Mouse (Mus musculus): Measurements from ENCODE around the gene Car7.

Car7 gene

DNA sequence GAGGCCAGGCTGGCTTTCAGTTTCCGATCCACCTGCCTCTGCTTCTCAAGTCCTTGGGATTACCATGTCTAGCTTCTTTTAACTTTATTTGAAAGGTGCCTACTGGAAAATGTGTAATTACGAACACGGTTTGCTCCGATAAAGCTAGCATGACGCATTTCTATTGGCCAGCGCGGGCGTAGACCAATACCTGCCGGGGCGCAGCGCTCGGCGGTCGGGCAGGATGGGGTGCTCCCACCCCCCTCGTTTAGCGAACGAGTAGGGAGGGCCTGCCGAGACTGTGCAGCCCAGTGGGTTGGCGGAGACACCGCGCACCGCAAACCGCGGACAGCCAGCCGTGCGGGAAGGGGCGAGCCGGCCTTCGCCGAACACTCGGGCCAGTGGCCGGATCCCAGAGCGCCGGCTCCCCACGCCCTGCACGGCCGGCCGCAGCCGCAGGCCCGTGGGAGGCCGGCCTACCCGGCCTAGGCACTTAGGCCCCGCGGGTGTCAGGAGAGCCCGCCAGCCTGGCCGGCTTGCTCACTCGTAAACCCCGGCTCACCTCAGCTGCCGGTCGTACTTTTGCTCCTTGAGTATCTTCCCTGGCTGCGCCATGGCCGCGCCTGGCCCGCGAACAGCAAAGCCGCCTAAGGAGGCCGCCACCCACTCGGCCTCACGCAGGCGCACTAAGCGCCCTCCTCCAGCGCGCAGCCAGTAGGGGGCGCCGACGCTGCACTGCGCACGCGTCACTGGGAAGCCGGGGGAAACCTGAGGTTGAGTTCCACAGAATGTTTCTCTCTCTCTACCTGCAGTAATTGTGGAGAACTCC, at the start of gene Car7, which contains the start of gene Nae1:
Gene Car7 (plus strand): TSS at position 719 of the 808 bp plus-strand sequence.
Gene Nae1 (minus strand): TSS at position 667 of the 808 bp plus-strand sequence.
- peak; percentile 97 for DNase-seq (ENCODE audit: low read depth, low spot score)

DNA sequence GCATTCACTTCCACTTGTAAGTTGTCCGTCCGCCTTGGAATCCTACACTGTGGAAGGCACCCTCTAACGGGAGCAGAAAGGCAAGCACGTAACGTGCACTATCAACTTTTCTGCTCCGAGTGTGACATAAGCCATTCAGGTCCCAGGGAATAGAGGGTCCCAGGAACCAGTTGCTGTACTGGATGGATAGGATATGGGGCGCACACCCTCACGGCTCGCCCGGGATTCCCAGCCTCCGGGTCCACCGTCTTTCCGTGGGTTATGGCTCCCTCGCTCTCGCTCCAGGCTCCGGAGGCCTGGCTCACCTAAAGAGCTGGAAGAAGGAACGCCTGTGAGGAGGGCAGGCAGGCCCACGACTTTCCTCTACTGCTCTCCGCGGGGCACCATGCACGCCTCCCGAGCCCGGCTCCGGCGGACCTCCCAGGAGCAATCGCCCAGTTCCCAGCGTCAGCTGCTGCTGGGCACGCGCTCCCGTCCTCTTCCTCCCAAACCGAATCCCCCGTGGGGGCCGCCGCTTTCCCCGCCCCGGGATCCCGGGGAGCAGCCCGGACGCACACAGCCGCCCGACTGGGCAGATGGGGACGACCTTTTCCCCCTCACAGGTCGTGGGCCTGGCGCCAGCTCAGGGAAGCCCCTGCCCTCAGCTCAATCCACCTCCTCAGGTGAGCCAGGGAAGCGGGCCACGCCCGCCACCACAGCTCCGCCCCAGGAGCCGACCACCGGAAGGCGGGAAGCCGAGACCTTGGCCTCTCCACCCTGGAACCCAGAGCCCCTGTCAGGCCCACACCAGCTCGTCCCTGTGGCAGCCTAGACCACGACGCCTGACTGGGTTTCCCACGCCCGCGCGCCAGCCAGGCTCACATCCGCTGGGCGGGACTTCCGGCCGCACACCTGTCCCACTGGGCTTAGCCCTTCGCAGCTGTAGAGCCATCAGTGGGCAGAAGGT, 25.2 kb upstream of the Car7 start, which contains the start of gene Terb1:
Gene Terb1 (minus strand): TSS at position 850 of the 946 bp plus-strand sequence.
- DNase-seq (ENCODE audit: low read depth, low spot score), result peak; percentile 71

DNA sequence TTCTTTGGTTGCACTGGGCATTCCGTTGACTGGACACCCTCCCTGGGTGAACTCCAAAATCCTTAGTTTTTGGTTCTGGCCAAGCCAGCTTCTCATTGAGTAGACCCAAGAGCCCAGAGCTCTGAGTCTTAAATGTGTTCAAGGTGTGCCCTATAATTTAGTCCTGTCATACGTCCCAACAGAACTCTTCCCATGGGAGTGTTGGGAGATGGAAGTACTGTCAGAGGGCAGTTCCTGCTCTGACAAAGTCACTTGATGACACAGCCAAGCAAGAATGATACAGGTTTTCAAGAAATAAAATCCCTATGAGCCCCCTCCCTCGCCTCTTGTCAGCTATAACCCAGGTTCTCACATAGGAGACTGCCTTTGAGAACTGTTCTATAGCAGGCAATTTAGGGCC, 24.4 kb upstream of the Car7 start:
- DNase-seq (ENCODE audit: low read depth, low spot score), result no peak

DNA sequence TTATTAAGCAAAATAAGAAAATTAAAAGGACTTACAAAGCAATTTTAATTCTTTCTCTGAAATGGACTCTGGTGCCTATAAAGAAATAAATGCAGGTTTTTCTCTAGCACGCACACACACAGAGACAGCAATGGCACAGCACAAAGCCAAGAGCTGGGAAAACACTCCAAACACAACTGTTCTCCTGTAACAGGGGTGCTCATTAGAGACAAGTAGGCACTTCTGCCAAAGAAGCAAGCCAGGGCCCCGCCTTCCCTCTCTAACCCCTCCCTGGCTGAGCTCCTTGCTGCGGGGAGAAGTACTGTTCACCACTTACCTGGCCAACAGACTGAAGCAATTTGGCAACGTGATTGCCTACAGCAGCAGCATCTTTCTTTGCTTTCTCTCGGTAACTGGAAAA, 16.6 kb upstream of the Car7 start:
- DNase-seq (ENCODE audit: low read depth, low spot score), result peak; percentile 36

DNA sequence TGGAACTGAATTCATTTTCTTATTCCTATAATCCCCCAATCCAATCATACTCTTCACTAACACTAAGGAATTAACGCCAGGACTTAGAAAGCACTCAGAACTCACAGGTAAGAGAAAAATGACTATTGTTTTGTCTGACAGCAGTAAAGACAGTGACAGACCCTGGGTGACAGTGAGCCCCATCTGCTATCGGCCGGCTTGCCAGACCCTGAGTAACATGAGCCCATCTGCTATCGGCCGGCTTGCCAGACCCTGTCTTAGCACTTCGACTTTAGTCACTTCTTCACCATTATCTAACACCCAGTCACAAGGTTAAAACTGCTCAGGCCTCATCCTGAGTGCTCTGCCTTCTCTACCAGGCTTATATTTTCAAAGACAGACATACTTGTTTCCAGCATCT, 4.8 kb upstream of the Car7 start:
- peak; percentile 95 for DNase-seq (ENCODE audit: low read depth, low spot score)

DNA sequence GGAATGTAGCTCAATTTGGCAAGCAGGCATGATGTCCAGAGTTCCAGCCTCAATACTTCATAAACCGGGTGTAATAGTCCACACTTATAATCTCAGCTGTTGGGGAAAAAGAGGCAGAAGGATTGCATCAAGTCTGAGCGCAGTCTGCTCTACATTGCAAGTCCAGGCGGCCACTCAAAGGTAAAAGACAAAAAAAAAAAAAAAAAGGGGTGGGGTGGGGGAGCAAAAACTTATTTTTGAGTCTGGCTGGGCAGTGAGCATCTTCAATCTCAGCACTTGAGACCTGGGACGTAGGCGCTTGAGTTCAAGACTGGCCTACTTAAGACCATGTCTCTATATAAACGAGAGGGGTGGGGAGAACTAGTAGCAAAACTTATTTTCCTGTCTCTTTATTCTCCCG, 938 bp upstream of the Car7 start:
- no peak for DNase-seq (ENCODE audit: low read depth, low spot score)

DNA sequence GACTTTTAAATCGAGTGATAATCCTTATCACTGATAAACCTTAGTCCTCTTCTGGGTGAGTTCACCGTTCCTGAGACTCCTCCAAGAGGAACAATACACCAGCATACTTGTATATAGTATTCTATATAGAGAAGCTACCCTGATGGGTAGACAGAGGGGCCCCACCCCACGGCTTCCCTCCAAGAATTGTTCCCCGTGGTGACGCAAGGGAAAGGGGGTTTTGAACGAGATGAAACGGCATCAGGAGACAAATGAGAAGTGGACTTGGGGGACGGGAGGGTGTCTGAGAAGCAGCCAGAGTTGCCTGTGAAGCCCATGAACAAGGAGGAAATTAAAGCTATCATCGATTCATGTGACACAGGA, 271 bp downstream of the Car7 start:
- DNase-seq (ENCODE audit: low read depth, low spot score), result peak; percentile 42

DNA sequence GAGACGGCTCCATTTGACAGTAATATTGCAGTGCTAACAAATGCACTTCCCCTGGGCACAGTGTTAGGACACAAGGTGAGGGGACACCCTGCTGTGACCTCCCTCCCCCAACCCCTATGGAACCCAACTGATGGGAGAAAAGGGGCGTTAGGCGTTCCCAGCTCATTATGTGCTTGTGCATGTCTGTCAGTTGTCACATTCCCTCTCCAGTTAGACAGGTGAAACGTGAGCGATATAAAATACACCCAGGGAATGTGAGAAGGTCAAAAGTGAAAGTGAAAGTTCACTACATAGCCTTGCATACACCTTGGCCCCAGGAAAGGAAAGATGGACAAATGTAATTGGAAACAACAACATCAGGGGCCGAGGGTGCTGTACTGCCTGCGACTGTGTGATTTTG, 889 bp downstream of the Car7 start:
- no peak for DNase-seq (ENCODE audit: low read depth, low spot score)

DNA sequence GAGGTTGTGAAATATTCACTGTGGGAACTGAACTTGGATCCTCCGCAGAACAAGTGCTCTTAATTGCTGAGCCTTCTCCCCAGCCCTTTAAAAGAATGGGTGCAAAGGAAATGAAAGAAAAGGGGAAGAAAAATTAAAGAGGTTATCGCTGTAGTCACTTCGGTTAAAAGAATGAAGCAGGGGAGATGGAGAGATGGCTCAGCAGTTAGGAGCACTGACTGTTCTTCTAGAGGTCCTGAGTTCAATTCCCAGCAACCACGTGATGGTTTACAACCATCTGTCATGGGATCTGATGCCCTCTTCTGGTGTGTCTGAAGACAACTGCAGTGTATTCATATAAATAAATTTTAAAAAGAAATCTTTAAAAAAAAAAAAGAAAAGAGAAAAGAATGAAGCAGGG, 1.5 kb downstream of the Car7 start:
- DNase-seq (ENCODE audit: low read depth, low spot score), result no peak

DNA sequence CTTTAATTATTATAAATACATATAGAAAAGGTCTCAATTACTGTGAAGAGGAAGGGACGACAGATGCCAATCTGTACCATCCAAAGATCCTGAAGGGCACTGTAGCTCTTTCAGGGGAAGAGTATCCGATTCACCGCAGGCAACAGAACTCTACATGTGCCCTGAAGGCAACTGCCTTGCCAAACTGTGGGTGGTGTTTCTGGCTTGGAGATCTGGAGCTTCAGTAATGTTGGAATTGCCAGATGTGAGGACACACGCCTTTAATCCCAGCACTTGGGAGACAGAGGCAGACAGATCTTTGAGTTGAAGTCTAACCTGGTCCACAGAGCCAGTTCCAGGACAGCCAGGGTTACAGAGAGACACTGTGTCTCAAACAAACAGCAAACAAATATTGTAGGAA, 4.4 kb downstream of the Car7 start:
- DNase-seq (ENCODE audit: low read depth, low spot score), result peak; percentile 63

DNA sequence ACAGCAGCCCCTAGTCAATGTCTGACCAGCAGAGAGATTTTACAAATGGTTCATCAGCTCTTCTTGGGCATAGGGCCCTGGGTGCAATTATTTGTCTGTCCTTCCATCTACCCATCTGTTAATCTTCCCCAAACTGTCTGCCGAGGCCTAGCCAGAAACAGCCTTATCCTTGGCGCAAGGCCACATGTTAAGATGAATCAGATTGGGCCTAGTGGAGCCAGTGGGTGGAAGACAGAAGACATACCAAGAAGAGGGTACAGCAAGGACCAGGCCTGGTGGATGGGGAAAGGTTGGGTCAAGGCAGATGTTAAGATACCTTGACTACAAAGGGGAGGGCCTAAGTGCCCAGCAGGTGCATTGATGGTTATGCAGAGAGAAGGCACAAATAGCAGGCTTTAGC, 5.1 kb downstream of the Car7 start:
- peak; percentile 77 for DNase-seq (ENCODE audit: low read depth, low spot score)

DNA sequence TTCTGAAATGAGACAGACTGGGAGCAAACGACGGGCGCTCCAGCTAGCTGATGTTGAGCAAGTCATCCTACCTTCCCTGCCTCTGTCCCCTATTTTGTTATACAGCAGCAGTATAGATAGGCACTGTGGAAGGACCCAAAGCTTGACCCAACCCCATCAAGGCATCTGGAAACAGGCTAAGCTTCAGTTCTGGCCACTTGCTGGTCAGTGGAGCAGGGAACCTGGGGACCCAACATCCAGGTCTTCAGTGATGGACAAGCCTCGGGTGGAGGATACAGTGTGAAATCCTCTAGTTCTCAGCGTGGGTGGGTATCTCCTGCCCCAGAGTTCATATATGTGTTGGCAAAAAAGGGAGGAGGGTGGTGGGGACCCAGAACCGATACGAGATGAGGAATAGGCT, 5.7 kb downstream of the Car7 start:
- DNase-seq (ENCODE audit: low read depth, low spot score), result no peak

DNA sequence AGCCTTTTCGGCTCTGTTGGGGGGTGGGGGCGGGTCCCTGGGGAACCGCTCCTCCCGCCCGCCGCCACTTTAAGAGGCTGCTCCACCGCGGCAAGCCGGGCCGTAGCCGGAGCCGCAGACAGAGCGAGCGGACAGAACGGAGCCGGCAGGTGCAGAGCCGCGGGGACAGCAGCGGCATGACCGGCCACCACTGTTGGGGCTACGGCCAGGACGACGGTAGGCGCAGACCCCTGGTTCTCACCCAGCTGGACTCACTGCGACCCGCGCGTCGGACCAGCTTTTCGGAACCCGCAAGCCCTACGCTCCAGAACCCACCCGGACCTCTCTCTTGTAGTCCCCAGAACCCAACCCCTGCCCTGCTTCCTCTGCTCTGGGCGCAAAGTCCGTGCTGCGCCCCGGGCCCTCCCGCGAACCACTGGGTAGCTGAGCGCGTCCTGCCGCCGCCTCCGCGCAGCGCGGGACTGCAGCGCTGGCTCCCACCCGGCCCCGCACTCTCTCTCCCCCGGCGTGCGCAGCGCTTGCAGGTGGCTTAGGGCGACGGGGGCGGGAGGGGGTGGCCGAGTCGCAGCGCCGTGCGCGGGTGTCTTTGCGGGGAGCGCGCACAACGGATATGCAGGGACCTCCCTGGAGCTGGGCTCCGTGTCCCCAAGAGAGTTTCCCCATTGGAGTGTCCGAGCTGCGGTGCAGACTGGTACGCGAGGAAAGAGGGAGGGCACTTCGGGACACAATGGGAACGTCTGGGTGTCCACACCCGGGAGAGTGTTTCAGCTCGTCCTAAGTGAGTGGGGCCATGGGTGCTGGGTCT, 6.4 kb downstream of the Car7 start:
- peak; percentile 70 for DNase-seq (ENCODE audit: low read depth, low spot score)

DNA sequence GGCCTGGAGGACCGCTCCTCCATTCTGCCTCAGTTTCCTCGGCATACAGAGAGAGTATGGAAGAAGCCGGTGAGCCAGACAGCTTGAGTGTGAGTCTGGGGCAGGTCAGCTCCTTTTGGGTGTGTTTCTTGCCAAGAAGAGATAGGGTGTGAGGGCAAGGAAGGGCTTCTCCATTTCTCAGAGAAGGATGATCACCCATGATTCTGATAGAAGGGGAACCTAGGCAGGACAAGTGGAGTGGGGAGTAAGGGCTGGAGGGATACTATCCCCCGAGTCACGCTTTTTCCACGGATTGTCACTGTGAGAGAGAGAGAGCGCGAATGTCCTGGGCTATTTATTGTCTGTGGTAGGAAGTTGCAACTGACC, 7.0 kb downstream of the Car7 start:
- DNase-seq (ENCODE audit: low read depth, low spot score), result no peak

DNA sequence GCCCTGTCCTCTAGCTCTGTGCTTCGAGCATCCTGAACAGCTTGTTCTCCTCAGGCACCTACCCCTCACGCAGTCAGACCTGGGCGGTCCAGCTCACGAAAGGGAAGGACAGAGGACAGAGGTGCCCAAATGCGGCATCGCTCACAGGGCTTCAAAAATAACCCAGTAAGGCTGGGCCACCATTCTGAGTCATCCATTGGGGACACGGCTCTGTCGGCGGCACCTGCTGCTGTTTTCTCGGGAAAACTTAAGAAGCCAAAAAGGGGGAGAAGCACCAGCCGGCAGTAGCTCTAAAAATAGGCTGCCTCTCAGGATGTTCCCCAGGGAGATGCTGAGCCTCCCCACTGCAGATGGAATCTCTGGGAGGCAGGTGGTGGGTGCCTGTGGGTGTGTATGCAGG, 7.7 kb downstream of the Car7 start:
- DNase-seq (ENCODE audit: low read depth, low spot score), result peak; percentile 94

DNA sequence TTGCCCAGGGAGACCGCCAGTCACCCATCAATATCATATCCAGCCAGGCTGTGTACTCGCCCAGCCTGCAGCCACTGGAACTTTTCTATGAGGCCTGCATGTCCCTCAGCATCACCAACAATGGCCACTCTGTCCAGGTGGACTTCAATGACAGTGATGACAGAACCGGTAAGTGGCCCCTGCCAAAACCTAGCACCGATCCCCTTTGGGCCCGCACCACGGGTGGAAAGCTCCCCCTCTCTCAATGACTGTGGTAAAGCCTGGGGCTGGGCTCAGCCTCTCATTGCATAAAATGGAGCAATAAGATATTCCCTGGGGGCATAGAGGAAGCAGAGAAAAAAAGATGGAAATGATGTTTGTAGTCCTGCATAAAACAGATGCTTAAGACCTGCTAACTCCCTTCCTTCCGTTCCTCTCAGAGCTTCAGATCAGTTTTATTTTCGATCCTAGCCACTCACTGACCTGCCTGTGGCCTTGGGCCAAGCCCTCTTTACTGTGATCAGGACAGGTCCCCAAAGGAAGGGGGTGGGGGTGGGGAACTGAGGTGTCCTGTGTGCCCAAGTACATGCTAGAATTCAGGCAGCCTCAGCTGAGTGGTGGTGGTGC, 9.1 kb downstream of the Car7 start:
- DNase-seq (ENCODE audit: low read depth, low spot score), result no peak

DNA sequence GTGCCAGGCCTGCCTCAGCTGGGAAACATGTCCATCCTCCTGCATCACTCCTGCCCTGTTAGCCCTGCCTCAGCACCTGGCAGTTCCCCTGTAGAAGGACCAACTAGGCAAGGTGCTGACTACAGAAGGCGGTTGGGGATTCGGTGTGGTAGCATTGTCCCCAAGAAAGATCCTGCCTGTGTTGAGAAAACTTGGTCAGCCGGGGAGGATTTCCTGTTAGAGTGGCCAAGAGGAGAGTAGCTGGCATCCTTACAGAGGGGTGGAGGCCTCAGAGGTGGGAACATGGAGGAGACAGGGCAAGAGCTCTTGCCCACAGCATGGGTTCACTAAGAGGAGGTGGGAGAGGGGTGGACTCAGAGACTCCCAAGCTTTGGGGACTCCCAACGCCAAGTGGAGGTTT, 20.7 kb downstream of the Car7 start:
- no peak for DNase-seq (ENCODE audit: low read depth, low spot score)

DNA sequence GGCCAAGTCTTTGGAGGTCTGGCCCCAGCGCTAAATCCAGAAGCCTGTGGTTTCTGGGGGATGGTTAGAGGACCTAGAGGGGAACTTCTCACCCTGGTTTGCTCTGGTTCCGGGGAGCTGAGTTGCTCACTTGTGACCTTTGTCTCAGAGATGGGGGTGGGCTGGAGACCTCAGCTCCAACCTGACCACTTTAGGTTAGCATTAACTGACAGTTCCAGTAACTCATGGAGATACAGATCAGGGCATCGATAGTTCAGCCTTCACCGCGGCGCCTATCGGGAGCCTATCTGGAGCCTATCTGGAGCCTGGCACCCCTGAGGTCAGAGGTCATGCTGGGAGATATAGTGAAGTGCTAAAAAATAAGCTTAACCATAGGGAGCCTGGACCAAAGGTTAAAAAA, 22.7 kb downstream of the Car7 start:
- no peak for DNase-seq (ENCODE audit: low read depth, low spot score)

DNA sequence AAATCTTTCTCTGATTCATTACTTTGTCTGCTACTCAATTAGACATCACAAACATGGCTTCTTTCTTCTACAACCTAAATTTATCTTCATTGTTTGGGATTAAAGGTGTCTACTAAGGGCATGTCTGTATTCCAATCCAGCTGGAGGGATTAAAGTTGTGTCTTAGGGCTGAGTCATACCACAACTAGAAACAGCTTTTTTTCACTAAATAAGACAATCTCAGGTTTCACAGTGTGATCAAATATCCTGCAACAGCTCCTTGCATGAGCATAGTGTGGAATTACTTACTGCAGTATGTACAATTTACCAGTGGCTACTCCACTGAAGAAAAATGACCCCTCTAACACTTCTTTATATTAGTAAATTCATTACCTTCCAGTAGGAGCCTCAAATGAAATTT, 26.2 kb downstream of the Car7 start:
- no peak for DNase-seq (ENCODE audit: low read depth, low spot score)

DNA sequence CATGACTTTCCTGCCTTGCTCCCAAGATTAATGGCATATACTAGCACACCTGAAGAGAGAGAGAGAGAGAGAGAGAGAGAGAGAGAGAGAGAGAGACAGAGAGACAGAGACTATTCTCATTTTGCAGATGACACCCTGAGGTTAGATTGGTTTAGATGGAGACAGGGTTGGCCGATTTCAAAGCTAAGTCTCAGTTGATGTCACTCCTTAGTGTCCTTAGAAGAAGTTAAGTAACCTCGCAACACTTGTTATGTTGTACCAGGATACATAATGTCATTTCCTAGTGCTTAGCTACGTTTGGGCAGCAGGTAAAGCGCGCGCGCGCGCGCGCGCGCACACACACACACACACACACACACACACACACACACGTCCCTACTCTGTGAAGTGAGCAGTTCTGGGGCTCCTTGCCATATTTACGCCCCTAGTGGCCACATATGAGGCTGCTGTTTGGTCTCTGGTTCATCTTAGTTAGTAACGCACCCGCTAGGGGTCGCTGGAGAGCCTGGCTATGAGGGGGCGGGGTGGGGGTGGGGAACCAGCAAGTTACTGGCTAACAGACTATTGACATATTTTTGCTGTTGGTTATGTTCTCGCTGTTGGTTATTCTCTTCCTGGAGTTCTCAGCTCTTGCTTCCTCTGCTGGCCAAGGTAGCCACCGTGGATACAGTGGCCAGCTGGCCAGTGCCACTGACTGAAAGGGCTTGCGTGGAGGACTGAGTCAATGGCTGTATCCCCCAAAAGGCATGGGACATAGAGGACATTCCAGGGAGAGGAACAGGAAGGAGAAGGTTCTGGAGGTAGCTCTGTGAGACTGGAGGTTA, 30.4 kb downstream of the Car7 start:
- DNase-seq (ENCODE audit: low read depth, low spot score), result peak; percentile 98

DNA sequence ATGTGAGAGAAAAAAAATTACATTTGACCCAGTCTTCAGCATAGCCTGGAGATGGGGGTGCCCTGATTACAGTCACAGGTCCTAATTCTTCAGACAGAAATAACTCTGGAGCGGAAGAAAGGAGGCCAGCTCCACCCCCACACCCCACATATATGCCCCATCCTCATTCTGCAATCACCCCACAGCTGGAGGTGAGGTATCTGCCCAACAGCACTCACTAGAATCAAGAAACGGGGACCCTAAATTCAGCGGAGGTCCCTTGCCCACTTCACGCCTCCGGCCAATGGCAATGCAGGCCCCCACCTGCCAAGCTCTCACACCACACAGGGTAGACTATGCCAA, 30.9 kb downstream of the Car7 start:
- DNase-seq (ENCODE audit: low read depth, low spot score), result no peak
